Mouse (Mus musculus): Measurements from ENCODE around the gene Ccdc34. TPM values are rescaled to one million over a fixed set of nuclear protein-coding genes. Genes with fewer than 3 reads are reported as not detected.

Ccdc34 gene
- polyA plus RNA-seq, 1 experiment = 4.2 TPM

DNA sequence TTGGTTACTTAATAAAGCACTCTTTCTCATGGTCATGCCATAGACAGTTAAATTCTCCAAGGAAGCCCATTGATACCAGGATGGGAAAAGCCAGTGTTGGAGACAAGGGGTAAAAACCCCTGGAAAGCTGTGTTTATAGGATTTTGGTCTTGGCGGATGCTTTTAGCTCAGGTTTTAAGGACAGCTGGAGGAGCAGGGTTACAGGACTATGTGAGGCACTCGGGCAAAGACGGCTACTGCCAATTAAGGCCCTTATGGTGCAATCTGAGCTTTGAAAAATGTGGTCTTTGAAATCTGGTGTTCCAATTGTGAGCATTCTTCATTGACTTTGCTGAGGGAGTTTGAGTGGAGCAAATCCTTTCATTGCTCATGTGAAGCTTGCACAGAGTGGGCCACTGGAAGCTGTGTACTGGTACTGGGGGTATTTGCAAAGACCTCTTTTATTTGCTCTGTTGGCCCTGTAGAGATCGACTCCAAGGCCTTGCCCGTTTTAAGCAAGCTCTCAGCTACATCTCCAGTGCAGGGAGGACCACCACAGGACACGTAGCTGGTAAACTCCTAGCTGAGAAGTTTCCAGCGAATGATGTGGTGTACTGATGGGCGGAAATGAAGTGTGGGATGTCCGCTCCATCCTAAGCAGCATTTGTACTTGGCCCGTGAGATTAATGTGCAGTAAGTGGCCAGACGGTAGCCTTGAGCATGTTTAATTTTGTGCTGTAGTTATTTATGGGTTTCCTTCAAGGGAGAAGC, 31.4 kb upstream of the Ccdc34 start:
- Histone ChIP-seq H3K27ac (ENCODE audit: insufficient read depth, low read depth, low read length) (peak overlapping the region; percentile 42), H3K4me3 (ENCODE audit: insufficient read depth, low read depth, low read length) (no peak overlapping the region), H3K36me3 (ENCODE audit: control insufficient read depth, insufficient read depth, low read length) (no peaks in the 10 kb centered on the region), H3K27me3 (replicated peaks; ENCODE audit: control insufficient read depth, insufficient read depth, low read length) (no peaks in the 10 kb centered on the region), H3K4me1 (ENCODE audit: control insufficient read depth, insufficient read depth, low read length) (peaks cover 57% of the 10 kb centered on the region)
- no peak for DNase-seq
- TF ChIP-seq CTCF (conservative IDR thresholded peaks at IDR 0.05; ENCODE audit: insufficient read depth, insufficient read length, low read depth, low read length) (no peak), POLR2A (IDR thresholded peaks at IDR 0.05; ENCODE audit: low read depth, low read length) (no peak)
- WGBS = 64% methylated on average over 11 of the region's 11 CpGs

DNA sequence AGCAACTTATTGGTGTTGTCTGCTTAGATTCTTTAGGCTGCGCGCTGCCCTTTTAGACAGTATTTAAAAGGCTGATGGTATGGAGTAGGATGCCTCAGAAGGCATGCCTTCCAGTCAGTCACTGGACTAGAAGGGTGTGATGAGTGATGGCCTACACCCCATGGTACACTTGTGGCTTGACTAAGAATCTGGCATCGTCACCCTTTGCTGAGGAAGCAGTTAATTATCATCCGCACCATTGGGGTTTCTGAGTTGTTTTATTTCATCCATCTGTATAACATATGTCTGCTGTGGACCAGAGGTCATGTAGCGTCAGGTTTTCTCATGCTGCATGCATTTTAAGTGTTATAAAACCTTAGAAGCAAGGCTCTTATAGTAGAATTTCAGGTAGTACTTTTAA, 29.7 kb upstream of the Ccdc34 start:
- no peak for DNase-seq
- Histone ChIP-seq H3K4me3 (ENCODE audit: insufficient read depth, low read depth, low read length) (no peak overlapping the region), H3K27me3 (replicated peaks; ENCODE audit: control insufficient read depth, insufficient read depth, low read length) (no peaks in the 10 kb centered on the region), H3K4me1 (ENCODE audit: control insufficient read depth, insufficient read depth, low read length) (peaks cover 51% of the 10 kb centered on the region), H3K36me3 (ENCODE audit: control insufficient read depth, insufficient read depth, low read length) (no peaks in the 10 kb centered on the region), H3K27ac (ENCODE audit: insufficient read depth, low read depth, low read length) (peak overlapping the region; percentile 52; the same call in 1 of the 2 replicates)
- TF ChIP-seq CTCF (conservative IDR thresholded peaks at IDR 0.05; ENCODE audit: insufficient read depth, insufficient read length, low read depth, low read length) (no peak), POLR2A (IDR thresholded peaks at IDR 0.05; ENCODE audit: low read depth, low read length) (no peak)
- 64% methylated on average over 5 of the region's 5 CpGs for whole genome bisulfite sequencing

DNA sequence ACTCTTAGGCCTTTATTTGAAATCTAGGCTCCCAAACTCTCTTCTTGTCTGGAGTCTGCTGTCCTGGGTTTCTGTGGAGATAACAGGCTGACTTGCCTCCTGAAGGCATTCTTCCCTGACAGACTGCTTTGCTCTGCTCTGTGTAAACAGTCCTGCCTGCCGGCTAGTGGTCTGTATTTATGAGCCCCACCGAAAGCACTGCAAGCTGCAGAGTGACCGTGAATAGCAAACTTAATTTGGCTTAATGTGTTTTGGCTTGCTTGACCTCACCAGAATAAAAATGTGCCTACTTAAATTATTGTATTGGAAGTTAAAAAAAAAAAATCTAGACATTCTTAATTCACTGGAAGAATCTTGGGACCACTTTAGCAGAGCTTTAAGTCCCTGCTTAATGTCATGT, 28.4 kb upstream of the Ccdc34 start:
- Histone ChIP-seq H3K4me1 (ENCODE audit: control insufficient read depth, insufficient read depth, low read length) (peaks cover 48% of the 10 kb centered on the region), H3K36me3 (ENCODE audit: control insufficient read depth, insufficient read depth, low read length) (no peaks in the 10 kb centered on the region), H3K27ac (ENCODE audit: insufficient read depth, low read depth, low read length) (peak overlapping the region; percentile 87), H3K27me3 (replicated peaks; ENCODE audit: control insufficient read depth, insufficient read depth, low read length) (no peaks in the 10 kb centered on the region), H3K4me3 (ENCODE audit: insufficient read depth, low read depth, low read length) (no peak overlapping the region)
- DNase-seq = no peak
- 13% methylated on average over 3 of the region's 3 CpGs for WGBS
- no peak for TF ChIP-seq POLR2A (IDR thresholded peaks at IDR 0.05; ENCODE audit: low read depth, low read length)
- no peak for TF ChIP-seq CTCF (conservative IDR thresholded peaks at IDR 0.05; ENCODE audit: insufficient read depth, insufficient read length, low read depth, low read length)

DNA sequence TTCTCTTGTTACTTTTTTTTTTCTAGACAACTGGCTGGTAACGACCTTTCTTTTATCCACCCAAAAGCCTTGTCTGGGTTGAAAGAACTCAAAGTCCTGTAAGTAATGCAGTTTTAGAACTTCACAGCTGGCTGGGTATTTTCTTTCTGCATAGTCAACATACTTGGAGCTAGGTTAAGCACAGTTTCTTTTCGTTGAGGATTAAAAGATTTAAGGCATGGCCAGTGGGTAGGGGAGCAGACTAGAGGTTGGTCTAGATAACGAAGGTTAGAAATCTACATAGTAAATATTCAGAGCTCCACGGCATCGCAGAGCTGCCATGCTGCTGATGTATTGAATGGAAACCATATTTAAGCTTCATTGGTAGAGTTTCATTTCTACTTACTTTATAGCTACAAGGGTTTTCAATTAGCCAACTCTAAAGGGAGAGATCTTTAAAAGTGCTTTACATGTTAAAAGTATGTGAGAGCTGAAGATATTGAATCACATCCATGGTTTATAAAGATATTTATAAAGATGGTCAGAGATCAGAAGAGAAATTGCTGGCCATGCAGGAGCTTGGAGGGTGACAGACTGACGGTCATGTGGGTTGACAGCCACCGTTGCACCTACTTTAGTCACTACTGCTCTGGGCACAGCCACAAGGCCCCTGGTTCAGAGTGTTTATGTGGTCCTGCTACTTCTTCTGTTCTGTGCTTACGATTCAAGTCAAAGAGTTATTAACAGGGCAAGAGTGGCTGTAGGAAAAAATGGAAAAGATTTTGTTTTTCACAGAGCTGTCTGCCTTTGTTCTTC, 27.7 kb upstream of the Ccdc34 start:
- TF ChIP-seq POLR2A (IDR thresholded peaks at IDR 0.05; ENCODE audit: low read depth, low read length) (no peak), CTCF (conservative IDR thresholded peaks at IDR 0.05; ENCODE audit: insufficient read depth, insufficient read length, low read depth, low read length) (no peak)
- DNase-seq = peak; percentile 58
- no peak overlapping the region for H3K4me3 ChIP-seq (ENCODE audit: insufficient read depth, low read depth, low read length)
- H3K4me1 ChIP-seq (ENCODE audit: control insufficient read depth, insufficient read depth, low read length) = peaks cover 45% of the 10 kb centered on the region
- no peaks in the 10 kb centered on the region for H3K36me3 ChIP-seq (ENCODE audit: control insufficient read depth, insufficient read depth, low read length)
- 38% methylated on average over 8 of the region's 8 CpGs for WGBS
- H3K27ac ChIP-seq (ENCODE audit: insufficient read depth, low read depth, low read length) = 0 out of 2 replicates have a peak overlapping the region, but pooled peaks have one; percentile 35
- no peaks in the 10 kb centered on the region for H3K27me3 ChIP-seq (replicated peaks; ENCODE audit: control insufficient read depth, insufficient read depth, low read length)

DNA sequence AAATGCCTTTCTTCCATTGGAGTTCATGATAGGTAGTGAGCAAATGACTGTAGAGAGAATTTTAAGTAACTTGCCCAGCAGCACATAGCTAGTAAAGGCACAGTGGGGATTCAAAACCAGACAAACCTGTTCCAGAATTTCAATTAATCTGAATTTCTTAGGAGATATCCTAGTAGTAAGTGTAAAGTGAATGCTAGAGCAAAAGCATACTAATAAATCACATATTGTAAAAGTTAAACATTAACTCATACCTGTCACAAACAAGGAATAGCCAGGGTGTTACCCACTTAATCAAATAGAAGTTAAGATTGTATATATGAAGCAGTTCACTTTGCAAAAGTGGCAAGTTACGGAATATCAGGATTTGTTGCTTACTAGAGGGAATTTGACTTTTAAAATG, 25.9 kb upstream of the Ccdc34 start:
- Histone ChIP-seq H3K4me3 (ENCODE audit: insufficient read depth, low read depth, low read length) (no peak overlapping the region), H3K27me3 (replicated peaks; ENCODE audit: control insufficient read depth, insufficient read depth, low read length) (no peaks in the 10 kb centered on the region), H3K27ac (ENCODE audit: insufficient read depth, low read depth, low read length) (no peak overlapping the region), H3K4me1 (ENCODE audit: control insufficient read depth, insufficient read depth, low read length) (peaks cover 33% of the 10 kb centered on the region), H3K36me3 (ENCODE audit: control insufficient read depth, insufficient read depth, low read length) (no peaks in the 10 kb centered on the region)
- TF ChIP-seq CTCF (conservative IDR thresholded peaks at IDR 0.05; ENCODE audit: insufficient read depth, insufficient read length, low read depth, low read length) (no peak), POLR2A (IDR thresholded peaks at IDR 0.05; ENCODE audit: low read depth, low read length) (no peak)
- 49% methylated on average over 1 of the region's 1 CpGs for WGBS
- DNase-seq = peak; percentile 50

DNA sequence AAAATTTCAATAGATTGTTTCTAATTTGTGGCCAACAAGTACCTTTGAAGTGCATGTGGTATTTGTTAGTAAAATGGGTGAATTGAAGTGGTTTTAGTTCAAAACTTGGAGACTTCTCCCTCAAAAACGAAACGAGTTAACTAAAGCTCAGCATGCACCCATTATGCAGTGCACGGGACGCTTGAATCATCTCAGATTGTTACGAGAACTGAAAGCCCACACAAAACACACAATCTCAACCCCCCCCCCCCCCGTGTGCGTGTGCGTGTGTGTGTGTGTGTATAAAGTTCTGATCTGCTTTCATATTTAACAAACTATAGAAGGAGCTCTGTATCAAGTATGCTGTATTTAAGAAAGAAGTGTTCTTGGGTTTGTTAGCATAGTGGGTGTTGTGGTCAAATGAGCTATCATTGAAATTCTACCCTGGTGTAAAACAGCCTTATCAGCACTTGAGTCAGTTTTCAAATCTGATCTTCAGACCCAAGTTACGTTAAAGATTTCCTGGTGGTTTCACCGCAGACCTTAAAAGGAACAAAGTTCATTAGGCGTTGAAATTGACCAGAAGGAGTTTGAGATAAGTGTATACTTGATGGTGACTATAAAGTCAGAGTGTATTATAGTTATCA, 25.1 kb upstream of the Ccdc34 start:
- Histone ChIP-seq H3K27me3 (replicated peaks; ENCODE audit: control insufficient read depth, insufficient read depth, low read length) (no peaks in the 10 kb centered on the region), H3K36me3 (ENCODE audit: control insufficient read depth, insufficient read depth, low read length) (no peaks in the 10 kb centered on the region), H3K4me1 (ENCODE audit: control insufficient read depth, insufficient read depth, low read length) (peaks cover 30% of the 10 kb centered on the region), H3K27ac (ENCODE audit: insufficient read depth, low read depth, low read length) (peak overlapping the region; percentile 56), H3K4me3 (ENCODE audit: insufficient read depth, low read depth, low read length) (no peak overlapping the region)
- no peak for TF ChIP-seq CTCF (conservative IDR thresholded peaks at IDR 0.05; ENCODE audit: insufficient read depth, insufficient read length, low read depth, low read length)
- TF ChIP-seq POLR2A (IDR thresholded peaks at IDR 0.05; ENCODE audit: low read depth, low read length) = no peak
- WGBS = 66% methylated on average over 11 of the region's 11 CpGs
- no peak for DNase-seq

DNA sequence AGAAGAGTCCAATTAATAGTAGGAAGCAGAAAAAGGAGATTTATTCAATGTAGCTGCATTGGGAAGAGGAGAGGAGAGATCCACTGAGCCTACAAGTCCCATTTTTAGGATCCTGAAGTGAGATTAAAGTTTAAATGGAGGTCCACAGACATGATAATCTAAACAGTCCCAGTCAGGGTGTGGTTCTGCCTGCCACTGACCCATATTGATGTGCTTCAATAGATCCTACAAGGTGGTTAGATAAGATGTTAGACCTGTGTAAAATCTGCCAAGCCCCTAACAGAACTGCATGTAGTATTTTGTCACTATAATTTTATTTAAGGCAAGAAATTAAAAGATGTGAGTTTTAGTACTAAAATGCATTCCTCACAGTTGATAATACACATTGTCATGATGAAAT, 24.2 kb upstream of the Ccdc34 start:
- Histone ChIP-seq H3K27ac (ENCODE audit: insufficient read depth, low read depth, low read length) (no peak overlapping the region; the same call in 1 of the 2 replicates), H3K4me1 (ENCODE audit: control insufficient read depth, insufficient read depth, low read length) (peaks cover 27% of the 10 kb centered on the region), H3K27me3 (replicated peaks; ENCODE audit: control insufficient read depth, insufficient read depth, low read length) (no peaks in the 10 kb centered on the region), H3K4me3 (ENCODE audit: insufficient read depth, low read depth, low read length) (no peak overlapping the region), H3K36me3 (ENCODE audit: control insufficient read depth, insufficient read depth, low read length) (peaks cover 3% of the 10 kb centered on the region; the same call in 1 of the 2 replicates)
- TF ChIP-seq CTCF (conservative IDR thresholded peaks at IDR 0.05; ENCODE audit: insufficient read depth, insufficient read length, low read depth, low read length) (no peak), POLR2A (IDR thresholded peaks at IDR 0.05; ENCODE audit: low read depth, low read length) (no peak)
- DNase-seq = no peak
